Mouse (Mus musculus): Measurements from ENCODE around the gene Serhl. TPM values are rescaled to one million over a fixed set of nuclear protein-coding genes. Genes with fewer than 3 reads are reported as not detected.

Gene Serhl
- polyA plus RNA-seq, 1 experiment = 82.9 TPM

GRCm38 (mm10) chr15:83148801-83149195 is 59.5 kb downstream of the Serhl start:
- no peak for DNase-seq
- Histone ChIP-seq H3K36me3 (ENCODE audit: control insufficient read depth, insufficient read depth, low read length) (no peaks in the 10 kb centered on the region), H3K4me3 (ENCODE audit: control insufficient read depth, insufficient read depth, low read length) (peak overlapping the region; percentile 98), H3K4me1 (replicated peaks; ENCODE audit: control insufficient read depth, insufficient read depth, low read length) (peaks cover 9% of the 10 kb centered on the region), H3K27ac (ENCODE audit: control insufficient read depth, insufficient read depth, low read length) (peak overlapping the region; percentile 83), H3K27me3 (ENCODE audit: control insufficient read depth, insufficient read depth, low read length) (no peaks in the 10 kb centered on the region)
- under 1% methylated on average over 40 of the region's 41 CpGs for WGBS
- TF ChIP-seq POLR2A (IDR thresholded peaks at IDR 0.05; ENCODE audit: control insufficient read depth, extremely low read depth, insufficient read depth, low read length, poor library complexity) (no peak), CTCF (IDR thresholded peaks at IDR 0.05; ENCODE audit: borderline replicate concordance, control insufficient read depth, extremely low read depth, insufficient read depth, low read length, poor library complexity) (no peak)

DNA sequence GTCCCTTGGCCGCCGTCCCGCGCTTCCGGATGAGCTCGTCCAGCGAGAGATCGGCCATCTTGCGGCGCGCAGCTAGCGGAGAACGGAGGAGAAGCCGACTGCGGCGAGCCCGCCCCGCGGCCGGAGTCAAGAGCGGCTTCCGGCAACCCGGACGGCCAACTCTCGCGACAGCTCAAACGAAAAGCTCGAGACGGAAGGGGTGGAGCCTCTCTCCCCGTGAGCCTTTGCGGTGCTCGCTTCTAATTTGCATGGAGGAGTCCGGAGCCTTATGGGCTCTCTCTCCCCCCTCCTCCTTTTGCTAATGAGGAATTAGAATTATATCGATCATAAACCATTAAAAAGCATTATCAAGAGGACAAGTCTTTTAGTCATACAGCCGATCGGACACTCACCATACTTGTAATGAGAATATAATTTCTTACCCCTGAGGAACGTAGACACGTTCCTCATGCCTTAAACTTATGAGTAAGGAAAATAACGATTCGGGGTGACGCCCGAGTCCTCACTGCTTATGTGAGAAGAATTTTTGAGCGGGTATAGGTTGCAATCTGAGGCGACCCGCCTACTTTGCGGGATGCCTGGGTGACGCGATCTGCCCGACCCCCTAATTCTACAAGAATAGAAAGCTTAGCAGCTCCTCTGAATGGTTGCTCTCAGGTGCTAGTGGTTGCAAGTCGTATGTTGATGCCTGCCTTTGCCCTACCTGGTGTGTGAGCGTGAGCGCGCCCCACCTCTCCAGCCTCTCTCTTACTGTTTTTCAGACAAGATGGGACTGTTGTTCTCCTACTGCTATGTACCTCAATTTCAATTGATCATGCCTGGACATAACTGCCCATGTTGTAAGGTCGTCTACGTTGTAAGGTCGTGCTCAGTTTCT is 60.1 kb downstream of the Serhl start, which contains the start of gene Poldip3:
TSS of gene Poldip3 (minus strand) at position 189 of the 877 bp plus-strand sequence.
- Histone ChIP-seq H3K36me3 (ENCODE audit: control insufficient read depth, insufficient read depth, low read length) (no peaks in the 10 kb centered on the region), H3K27me3 (ENCODE audit: control insufficient read depth, insufficient read depth, low read length) (no peaks in the 10 kb centered on the region), H3K4me1 (replicated peaks; ENCODE audit: control insufficient read depth, insufficient read depth, low read length) (peaks cover 9% of the 10 kb centered on the region), H3K4me3 (ENCODE audit: control insufficient read depth, insufficient read depth, low read length) (peak within 1 kb of the TSS; percentile 98), H3K27ac (ENCODE audit: control insufficient read depth, insufficient read depth, low read length) (peak within 1 kb of the TSS; percentile 83)
- TF ChIP-seq CTCF (IDR thresholded peaks at IDR 0.05; ENCODE audit: borderline replicate concordance, control insufficient read depth, extremely low read depth, insufficient read depth, low read length, poor library complexity) = no peak
- peak; percentile 80 for TF ChIP-seq POLR2A (IDR thresholded peaks at IDR 0.05; ENCODE audit: control insufficient read depth, extremely low read depth, insufficient read depth, low read length, poor library complexity)
- under 1% methylated on average over 56 of the region's 56 CpGs for WGBS
- DNase-seq = peak; percentile 98

- H3K27ac ChIP-seq (ENCODE audit: control insufficient read depth, insufficient read depth, low read length) = peak overlapping the region; percentile 54
- H3K27me3 ChIP-seq (ENCODE audit: control insufficient read depth, insufficient read depth, low read length) = no peaks in the 10 kb centered on the region
- peaks cover 9% of the 10 kb centered on the region for H3K4me1 ChIP-seq (replicated peaks; ENCODE audit: control insufficient read depth, insufficient read depth, low read length)
- no peak for DNase-seq
- H3K36me3 ChIP-seq (ENCODE audit: control insufficient read depth, insufficient read depth, low read length) = no peaks in the 10 kb centered on the region
- H3K4me3 ChIP-seq (ENCODE audit: control insufficient read depth, insufficient read depth, low read length) = no peak overlapping the region
- TF ChIP-seq POLR2A (IDR thresholded peaks at IDR 0.05; ENCODE audit: control insufficient read depth, extremely low read depth, insufficient read depth, low read length, poor library complexity) = no peak
- no peak for TF ChIP-seq CTCF (IDR thresholded peaks at IDR 0.05; ENCODE audit: borderline replicate concordance, control insufficient read depth, extremely low read depth, insufficient read depth, low read length, poor library complexity)
- 44% methylated on average over 3 of the region's 3 CpGs for WGBS
Observed at GRCm38 (mm10) chr15:83150073-83150442, 60.8 kb downstream of the Serhl start.

DNA sequence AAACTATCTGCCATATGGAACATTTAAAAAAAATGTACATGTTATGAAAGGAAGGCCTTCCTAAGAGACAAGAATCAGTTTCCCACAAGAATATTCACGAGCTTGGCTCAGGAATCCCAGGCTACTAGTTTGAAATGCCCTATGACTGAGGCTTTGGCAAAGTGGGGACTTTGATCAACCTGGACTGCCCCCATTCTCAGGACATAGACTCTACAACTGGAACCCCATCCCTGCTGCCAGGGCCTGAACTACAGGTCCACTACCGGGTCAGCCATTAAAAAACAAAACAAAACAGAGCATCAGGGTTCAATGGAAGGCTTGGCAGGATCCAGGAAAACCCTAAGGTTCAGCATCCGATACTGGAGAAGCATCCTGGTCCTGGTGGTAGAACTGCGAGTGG is 61.4 kb downstream of the Serhl start:
- DNase-seq = no peak
- TF ChIP-seq CTCF (IDR thresholded peaks at IDR 0.05; ENCODE audit: borderline replicate concordance, control insufficient read depth, extremely low read depth, insufficient read depth, low read length, poor library complexity) (no peak), POLR2A (IDR thresholded peaks at IDR 0.05; ENCODE audit: control insufficient read depth, extremely low read depth, insufficient read depth, low read length, poor library complexity) (no peak)
- Histone ChIP-seq H3K27me3 (ENCODE audit: control insufficient read depth, insufficient read depth, low read length) (no peaks in the 10 kb centered on the region), H3K4me1 (replicated peaks; ENCODE audit: control insufficient read depth, insufficient read depth, low read length) (peaks cover 9% of the 10 kb centered on the region), H3K4me3 (ENCODE audit: control insufficient read depth, insufficient read depth, low read length) (no peak overlapping the region), H3K36me3 (ENCODE audit: control insufficient read depth, insufficient read depth, low read length) (no peaks in the 10 kb centered on the region), H3K27ac (ENCODE audit: control insufficient read depth, insufficient read depth, low read length) (no peak overlapping the region)
- 92% methylated on average over 4 of the region's 4 CpGs for WGBS

DNA sequence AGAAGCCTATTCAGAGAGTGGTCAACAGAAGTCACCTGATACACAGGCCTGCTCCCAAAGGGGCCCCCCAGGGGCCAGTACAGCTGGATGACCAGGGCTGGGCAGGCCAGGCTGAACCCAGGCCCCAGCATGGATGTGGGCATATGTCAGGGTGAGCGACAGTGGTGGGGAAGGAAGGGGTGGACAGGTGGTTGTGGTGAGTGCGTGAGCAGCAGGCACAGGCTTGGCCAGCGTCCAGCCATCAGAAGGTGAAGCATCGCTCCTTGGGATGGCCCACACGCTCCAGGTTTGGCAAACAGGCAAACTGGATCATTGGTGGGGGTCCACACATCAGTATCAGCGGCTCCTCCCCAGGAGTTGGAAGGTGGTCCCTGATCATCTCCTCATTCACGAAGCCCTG is 65.0 kb downstream of the Serhl start:
- DNase-seq = no peak
- H3K4me1 ChIP-seq (replicated peaks; ENCODE audit: control insufficient read depth, insufficient read depth, low read length) = no peaks in the 10 kb centered on the region
- TF ChIP-seq CTCF (IDR thresholded peaks at IDR 0.05; ENCODE audit: borderline replicate concordance, control insufficient read depth, extremely low read depth, insufficient read depth, low read length, poor library complexity) (no peak), POLR2A (IDR thresholded peaks at IDR 0.05; ENCODE audit: control insufficient read depth, extremely low read depth, insufficient read depth, low read length, poor library complexity) (no peak)
- no peaks in the 10 kb centered on the region for H3K36me3 ChIP-seq (ENCODE audit: control insufficient read depth, insufficient read depth, low read length)
- WGBS = 97% methylated on average over 7 of the region's 7 CpGs
- H3K4me3 ChIP-seq (ENCODE audit: control insufficient read depth, insufficient read depth, low read length) = no peak overlapping the region
- no peaks in the 10 kb centered on the region for H3K27me3 ChIP-seq (ENCODE audit: control insufficient read depth, insufficient read depth, low read length)
- no peak overlapping the region for H3K27ac ChIP-seq (ENCODE audit: control insufficient read depth, insufficient read depth, low read length)

DNA sequence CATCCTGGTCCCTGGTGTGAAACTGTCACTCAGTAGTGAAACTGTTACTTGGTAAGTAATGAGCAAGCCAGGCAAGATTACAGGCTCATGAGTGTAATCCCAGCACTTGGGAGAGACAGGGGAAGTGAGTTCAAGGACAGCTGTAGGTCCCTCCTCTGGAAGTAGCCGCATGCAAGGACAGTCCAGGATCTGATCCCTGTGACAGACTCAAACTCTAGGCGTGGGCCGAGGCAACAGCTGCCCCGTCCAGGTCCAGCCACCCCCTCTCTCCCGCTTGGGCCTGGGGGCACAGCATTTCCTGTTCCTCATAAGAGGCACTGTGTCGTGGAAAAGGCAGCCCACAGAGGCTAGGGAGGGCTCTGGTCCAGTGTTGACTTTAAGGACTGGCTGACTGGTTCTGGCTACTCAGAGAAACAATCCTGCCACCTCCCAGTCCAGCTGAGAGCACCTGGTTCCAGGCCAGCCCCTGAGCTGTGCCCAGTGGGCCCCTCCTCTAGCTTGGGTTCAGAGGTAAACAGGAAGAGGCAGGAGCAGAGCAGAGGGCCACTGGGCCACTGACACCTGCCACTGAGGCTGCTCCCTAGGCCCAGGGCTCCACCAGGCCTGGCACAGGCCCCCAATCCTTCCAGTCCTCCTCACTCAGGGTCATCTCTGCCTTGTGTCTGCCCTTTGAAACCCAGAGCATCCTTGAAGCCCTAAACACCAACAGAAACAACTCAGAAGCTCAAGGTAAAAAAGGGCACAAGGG is 66.5 kb downstream of the Serhl start:
- 78% methylated on average over 6 of the region's 6 CpGs for WGBS
- no peaks in the 10 kb centered on the region for H3K36me3 ChIP-seq (ENCODE audit: control insufficient read depth, insufficient read depth, low read length)
- no peak overlapping the region for H3K4me3 ChIP-seq (ENCODE audit: control insufficient read depth, insufficient read depth, low read length)
- TF ChIP-seq CTCF (IDR thresholded peaks at IDR 0.05; ENCODE audit: borderline replicate concordance, control insufficient read depth, extremely low read depth, insufficient read depth, low read length, poor library complexity) = no peak
- TF ChIP-seq POLR2A (IDR thresholded peaks at IDR 0.05; ENCODE audit: control insufficient read depth, extremely low read depth, insufficient read depth, low read length, poor library complexity) = no peak
- no peak for DNase-seq
- no peak overlapping the region for H3K27ac ChIP-seq (ENCODE audit: control insufficient read depth, insufficient read depth, low read length)
- H3K27me3 ChIP-seq (ENCODE audit: control insufficient read depth, insufficient read depth, low read length) = no peaks in the 10 kb centered on the region
- H3K4me1 ChIP-seq (replicated peaks; ENCODE audit: control insufficient read depth, insufficient read depth, low read length) = no peaks in the 10 kb centered on the region
